In genomic region chr11:68046916-68047315, GRCm38 (mm10) we compare ENCODE assay signal across 13 mouse cellular contexts.
DNase-seq lines count a peak whose midpoint lies in the region; TF ChIP-seq lines count a peak whose summit lies in the region.
"Had no signal": no experiment of that assay in that cellular context is flagged by ENCODE, and none has a peak within 500 bp of the region (broad histone marks: within the 10 kb centered on the region; RNA-seq: fewer than 3 reads in every experiment).

No protein-coding gene starts in this region.

- in situ Hi-C loops in ES-E14 (cut with MboI; ENCODE audit: low sequenced_read_pairs in 2 of 2, unreplicated experiment in 2 of 2) = no loop called here

- no peaks in the 10 kb centered on the region for H3K9me3 ChIP-seq in ES-E14 (ENCODE audit: control insufficient read depth, insufficient read depth, low read depth, low read length)
- H3K9me3 ChIP-seq: forebrain, embryonic 13.5 days; heart, embryonic 15.5 days; liver, embryonic 15.5 days had no signal

- H3K4me3 ChIP-seq in ES-E14 (ENCODE audit: insufficient read depth in 1 of 2, low read depth in 1 of 2, low read length in 2 of 2, poor library complexity in 1 of 2, severe bottlenecking in 1 of 2) = no peak overlapping the region
- H3K4me3 ChIP-seq: forebrain, embryonic 13.5 days; heart, embryonic 15.5 days; liver, embryonic 15.5 days; myocyte had no signal

- H3K36me3 ChIP-seq in ES-E14 (ENCODE audit: control insufficient read depth, insufficient read depth, low read length, poor library complexity, severe bottlenecking) = no peaks in the 10 kb centered on the region; the same call in 1 of the 2 replicates
- H3K36me3 ChIP-seq: heart, embryonic 15.5 days; liver, embryonic 15.5 days had no signal

- no peak overlapping the region for H3K27ac ChIP-seq in ES-E14 (ENCODE audit: insufficient read depth, low read depth, low read length, poor library complexity, severe bottlenecking)
- H3K27ac ChIP-seq: forebrain, embryonic 13.5 days; heart, embryonic 15.5 days; liver, embryonic 15.5 days had no signal

- H3K4me1 ChIP-seq in ES-E14 (ENCODE audit: control insufficient read depth in 2 of 2, insufficient read depth in 2 of 2, low read length in 2 of 2, poor library complexity in 1 of 2) = no peaks in the 10 kb centered on the region; a peak in 1 of 4 replicates
- H3K4me1 ChIP-seq: liver, embryonic 15.5 days had no signal

- H3K9ac ChIP-seq in ES-E14 (ENCODE audit: insufficient read depth, low read depth, low read length, poor library complexity, severe bottlenecking) = no peak overlapping the region
- H3K9ac ChIP-seq: forebrain, embryonic 13.5 days; heart, embryonic 15.5 days; liver, embryonic 15.5 days had no signal

- DNase-seq in kidney, postnatal 10 days = peak; percentile 41
- no peak for DNase-seq in kidney, postnatal 25 days
- DNase-seq in CD4-positive helper T cell, adult 2 months (ENCODE audit: low read depth, low spot score) = peak; percentile 7
- no peak for DNase-seq in ES-E14 (ENCODE audit: low read depth, low spot score)
- DNase-seq in lung, postnatal 14 days = peak; percentile 39
- no peak for DNase-seq in natural killer cell, adult 2 months (ENCODE audit: low spot score in 2 of 2)
- no peak for DNase-seq in layer of hippocampus, adult 9-11 months
- DNase-seq: cerebellum, postnatal 10 days; right cerebral cortex, postnatal 25 days had no signal

TF ChIP-seq in ES-E14, 5 proteins besides CTCF, POLR2A, EP300 and RAD21:
- TF ChIP-seq ZNF384 (IDR thresholded peaks at IDR 0.05; ENCODE audit: low read depth, low read length) (no peak), ZC3H11A (IDR thresholded peaks at IDR 0.05; ENCODE audit: borderline replicate concordance, low read depth, low read length) (0 out of 2 replicates have a peak, but pooled peaks have one; percentile 9), MAFK (IDR thresholded peaks at IDR 0.05; ENCODE audit: insufficient read depth, low read depth, low read length) (no peak)

Comparison
In these comparisons a context has a peak if more than half of its experiments do, and no peak if none do; other contexts are left out.
1. DNase-seq: peak in kidney, postnatal 10 days (single experiment), CD4-positive helper T cell, adult 2 months (single experiment) and lung, postnatal 14 days (single experiment); none in kidney, postnatal 25 days (0 of 2), ES-E14 (single experiment), natural killer cell, adult 2 months (0 of 2) and layer of hippocampus, adult 9-11 months (single experiment).